Mouse (Mus musculus): ENCODE results near the gene Rftn1.

DNA sequence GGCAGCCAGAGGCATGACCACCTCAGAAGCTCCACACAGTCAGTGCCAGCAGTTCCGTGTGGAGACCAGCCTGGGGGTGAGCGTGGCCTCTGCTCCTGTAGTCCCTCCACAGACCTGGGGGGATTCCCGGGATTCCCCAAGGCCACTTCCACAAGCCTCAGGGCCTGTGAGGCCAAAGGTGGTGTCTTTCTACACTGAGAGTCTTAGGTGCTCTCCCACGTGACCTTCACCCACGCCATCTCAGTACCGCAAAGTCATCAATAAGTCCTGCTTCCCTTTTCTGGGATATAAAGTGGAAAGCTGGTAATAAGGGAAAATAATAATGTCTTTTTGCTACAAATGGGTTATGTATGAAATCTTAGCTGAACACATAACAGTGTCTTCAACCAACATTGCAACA lies 92.2 kb downstream of the Rftn1 start:
- TF ChIP-seq GATA1 (IDR thresholded peaks at IDR 0.05; ENCODE audit: borderline replicate concordance, low read length) (no peak), FLI1 (IDR thresholded peaks at IDR 0.05; ENCODE audit: low read length) (no peak)

All from megakaryocyte, embryonic 14.5 days (primary cell).